Mouse (Mus musculus): Measurements from ENCODE around the gene Usp20. TPM values are rescaled to one million over a fixed set of nuclear protein-coding genes. Genes with fewer than 3 reads are reported as not detected.

Gene Usp20
- polyA plus RNA-seq, 1 experiment = not detected

GRCm38 (mm10) chr2:30967352-30968327 is 14.4 kb upstream of the Usp20 start, which contains the start of gene Tor1a:
Tor1a (minus strand) TSS chr2:30967933.
- 2% methylated on average over 59 of the region's 59 CpGs for WGBS
- Histone ChIP-seq H3K4me1 (ENCODE audit: control insufficient read depth, insufficient read depth, low read length) (peaks cover 25% of the 10 kb centered on the region), H3K4me3 (ENCODE audit: insufficient read depth, low read depth, low read length) (peak within 1 kb of the TSS; percentile 77), H3K27ac (ENCODE audit: insufficient read depth, low read depth, low read length) (0 out of 2 replicates have a peak within 1 kb of the TSS, but pooled peaks have one; percentile 18)
- TF ChIP-seq CTCF (IDR thresholded peaks at IDR 0.05; ENCODE audit: insufficient read depth, low read depth, low read length) = no peak
- peak; percentile 81 for TF ChIP-seq POLR2A (IDR thresholded peaks at IDR 0.05; ENCODE audit: insufficient read depth, low read depth, low read length)

DNA sequence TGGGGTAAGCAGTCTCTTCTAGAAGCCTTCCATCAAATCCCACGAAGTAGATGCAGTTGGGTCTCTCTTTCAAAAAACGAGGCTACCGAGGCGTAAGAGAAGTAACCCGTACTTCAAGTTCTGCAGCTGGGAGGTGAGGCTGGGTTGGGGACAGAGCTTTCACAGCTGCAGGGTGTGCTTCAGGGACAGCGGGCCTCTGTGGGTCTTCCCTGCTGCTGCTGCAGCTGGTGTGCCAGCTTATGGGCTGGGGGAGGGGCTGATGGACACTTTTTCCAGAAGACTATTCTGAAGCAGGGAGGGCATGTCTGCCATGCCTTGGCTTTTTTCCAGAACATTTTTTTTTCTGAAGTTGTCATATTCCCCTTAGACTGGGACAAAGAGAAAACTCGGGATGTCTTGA is 945 bp downstream of the Usp20 start:
- TF ChIP-seq CTCF (IDR thresholded peaks at IDR 0.05; ENCODE audit: insufficient read depth, low read depth, low read length) = no peak
- TF ChIP-seq POLR2A (IDR thresholded peaks at IDR 0.05; ENCODE audit: insufficient read depth, low read depth, low read length) = no peak
- WGBS = 18% methylated on average over 7 of the region's 7 CpGs
- H3K4me3 ChIP-seq (ENCODE audit: insufficient read depth, low read depth, low read length) = peak overlapping the region; percentile 63
- H3K4me1 ChIP-seq (ENCODE audit: control insufficient read depth, insufficient read depth, low read length) = peaks cover 15% of the 10 kb centered on the region
- H3K27ac ChIP-seq (ENCODE audit: insufficient read depth, low read depth, low read length) = no peak overlapping the region

DNA sequence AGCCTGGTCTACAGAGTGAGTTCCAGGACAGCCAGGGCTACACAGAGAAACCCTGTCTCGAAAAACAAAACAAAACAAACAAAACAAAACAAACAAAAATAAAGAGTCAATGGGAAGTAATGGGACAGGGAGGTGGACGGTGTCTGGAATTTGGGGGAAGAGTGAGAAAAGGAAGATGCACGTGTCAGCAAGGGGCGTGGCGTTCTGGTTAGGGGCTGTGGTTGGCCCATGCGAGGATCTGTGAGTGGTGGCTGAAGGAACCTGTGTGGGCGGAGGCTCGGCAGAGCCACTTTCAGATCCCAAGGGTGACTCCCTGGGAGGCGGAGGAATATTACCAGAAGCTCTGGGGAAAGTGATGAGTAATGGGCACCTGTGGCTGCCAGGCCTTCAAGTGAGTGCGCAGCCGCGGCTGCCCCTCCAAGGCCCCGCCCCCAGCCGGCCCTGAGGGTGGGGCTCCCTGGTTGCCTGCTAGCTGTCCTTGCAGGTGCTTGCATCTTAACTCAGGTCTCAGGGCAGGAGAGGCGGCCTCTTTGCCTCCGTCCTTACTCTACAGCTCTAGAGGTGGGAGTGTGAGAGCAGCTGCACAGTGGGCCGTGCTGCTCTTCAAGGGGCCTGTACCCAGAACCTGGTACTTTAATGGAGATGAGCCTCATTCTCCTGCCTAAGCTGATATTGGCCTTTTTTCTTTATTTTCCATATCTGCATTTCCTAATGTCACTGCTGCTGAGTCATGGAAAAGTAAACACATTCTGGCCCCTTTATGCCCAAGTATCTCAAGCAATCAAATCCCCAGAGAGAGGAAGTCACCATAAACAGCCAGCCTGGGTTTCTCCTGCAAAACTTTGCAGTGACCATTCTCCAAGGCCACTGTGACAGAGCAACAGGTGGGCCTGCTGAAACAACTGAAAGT is 3.3 kb downstream of the Usp20 start:
- TF ChIP-seq CTCF (IDR thresholded peaks at IDR 0.05; ENCODE audit: insufficient read depth, low read depth, low read length) = no peak
- no peak for TF ChIP-seq POLR2A (IDR thresholded peaks at IDR 0.05; ENCODE audit: insufficient read depth, low read depth, low read length)
- Histone ChIP-seq H3K4me3 (ENCODE audit: insufficient read depth, low read depth, low read length) (no peak overlapping the region), H3K4me1 (ENCODE audit: control insufficient read depth, insufficient read depth, low read length) (peaks cover 15% of the 10 kb centered on the region), H3K27ac (ENCODE audit: insufficient read depth, low read depth, low read length) (no peak overlapping the region)
- 31% methylated on average over 17 of the region's 17 CpGs for WGBS

DNA sequence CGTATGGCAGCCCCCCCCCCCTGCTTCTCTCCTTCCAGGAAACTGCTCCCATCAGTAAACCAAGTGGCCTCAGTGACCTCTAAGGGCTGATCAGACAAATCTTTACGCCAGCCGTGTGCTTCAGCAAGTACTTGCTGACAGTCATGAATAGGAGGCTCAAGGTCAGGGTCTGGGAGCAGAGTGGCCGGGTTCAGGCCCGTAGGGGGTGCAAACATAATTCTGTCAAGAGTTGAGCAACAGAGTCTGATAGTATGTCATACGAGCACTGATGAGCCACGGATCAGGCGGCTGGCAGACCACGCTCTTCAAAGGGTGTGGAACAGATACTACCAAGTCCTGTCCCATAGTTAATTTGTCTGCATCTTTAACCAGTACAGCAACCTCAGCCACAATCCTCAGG is 8.1 kb downstream of the Usp20 start:
- WGBS = 93% methylated on average over 9 of the region's 9 CpGs
- H3K4me3 ChIP-seq (ENCODE audit: insufficient read depth, low read depth, low read length) = no peak overlapping the region
- TF ChIP-seq CTCF (IDR thresholded peaks at IDR 0.05; ENCODE audit: insufficient read depth, low read depth, low read length) (no peak), POLR2A (IDR thresholded peaks at IDR 0.05; ENCODE audit: insufficient read depth, low read depth, low read length) (no peak)
- H3K27ac ChIP-seq (ENCODE audit: insufficient read depth, low read depth, low read length) = no peak overlapping the region
- H3K4me1 ChIP-seq (ENCODE audit: control insufficient read depth, insufficient read depth, low read length) = peaks cover 5% of the 10 kb centered on the region; the same call in 1 of the 2 replicates

GRCm38 (mm10) chr2:30994853-30995252 is 12.8 kb downstream of the Usp20 start:
- Histone ChIP-seq H3K4me3 (ENCODE audit: insufficient read depth, low read depth, low read length) (no peak overlapping the region), H3K27ac (ENCODE audit: insufficient read depth, low read depth, low read length) (no peak overlapping the region), H3K4me1 (ENCODE audit: control insufficient read depth, insufficient read depth, low read length) (peaks cover 13% of the 10 kb centered on the region)
- TF ChIP-seq POLR2A (IDR thresholded peaks at IDR 0.05; ENCODE audit: insufficient read depth, low read depth, low read length) (no peak), CTCF (IDR thresholded peaks at IDR 0.05; ENCODE audit: insufficient read depth, low read depth, low read length) (no peak)
- 83% methylated on average over 4 of the region's 4 CpGs for WGBS

- TF ChIP-seq POLR2A (IDR thresholded peaks at IDR 0.05; ENCODE audit: insufficient read depth, low read depth, low read length) (no peak), CTCF (IDR thresholded peaks at IDR 0.05; ENCODE audit: insufficient read depth, low read depth, low read length) (no peak)
- Histone ChIP-seq H3K27ac (ENCODE audit: insufficient read depth, low read depth, low read length) (no peak overlapping the region), H3K4me1 (ENCODE audit: control insufficient read depth, insufficient read depth, low read length) (peaks cover 13% of the 10 kb centered on the region), H3K4me3 (ENCODE audit: insufficient read depth, low read depth, low read length) (no peak overlapping the region)
- WGBS = 64% methylated on average over 11 of the region's 11 CpGs
Observed at GRCm38 (mm10) chr2:30995432-30995996, 13.4 kb downstream of the Usp20 start.

- WGBS = 77% methylated on average over 8 of the region's 8 CpGs
- H3K4me1 ChIP-seq (ENCODE audit: control insufficient read depth, insufficient read depth, low read length) = peaks cover 13% of the 10 kb centered on the region
- TF ChIP-seq CTCF (IDR thresholded peaks at IDR 0.05; ENCODE audit: insufficient read depth, low read depth, low read length) (no peak), POLR2A (IDR thresholded peaks at IDR 0.05; ENCODE audit: insufficient read depth, low read depth, low read length) (no peak)
- H3K4me3 ChIP-seq (ENCODE audit: insufficient read depth, low read depth, low read length) = no peak overlapping the region
- no peak overlapping the region for H3K27ac ChIP-seq (ENCODE audit: insufficient read depth, low read depth, low read length)
Observed at GRCm38 (mm10) chr2:30998443-30999260, 16.6 kb downstream of the Usp20 start.

GRCm38 (mm10) chr2:31002857-31003256 is 20.8 kb downstream of the Usp20 start:
- Histone ChIP-seq H3K4me1 (ENCODE audit: control insufficient read depth, insufficient read depth, low read length) (no peaks in the 10 kb centered on the region), H3K4me3 (ENCODE audit: insufficient read depth, low read depth, low read length) (no peak overlapping the region), H3K27ac (ENCODE audit: insufficient read depth, low read depth, low read length) (no peak overlapping the region)
- 93% methylated on average over 10 of the region's 10 CpGs for WGBS
- no peak for TF ChIP-seq CTCF (IDR thresholded peaks at IDR 0.05; ENCODE audit: insufficient read depth, low read depth, low read length)
- TF ChIP-seq POLR2A (IDR thresholded peaks at IDR 0.05; ENCODE audit: insufficient read depth, low read depth, low read length) = no peak

All from olfactory bulb, adult 2 months (tissue).